Mouse (Mus musculus) limb, embryonic 10.5 days (tissue): ENCODE measurements around the gene Cdhr3. TPM values are rescaled to one million over a fixed set of nuclear protein-coding genes. Genes with fewer than 3 reads are reported as not detected.
"Not testable (repeated sequence)": the region's sequence is repeated elsewhere in the genome, so short reads cannot be mapped to it uniquely, and the experiment has no call there.

Source experiments
- DNase-seq: peaks from one replicate; pipeline ENCODE4 v3.0.0-alpha.2; 2017; ENCODE audit warnings: low spot score
- H3K27ac ChIP-seq: fragments of 300-500 bp; sonication (generic); 2 replicates; pipeline ENCODE4 v1.5.1; 2016; ENCODE audit warnings: mild to moderate bottlenecking
- H3K27me3 ChIP-seq: fragments of 300-500 bp; sonication (generic); 2 replicates; pipeline ENCODE4 v1.6.1; 2016; ENCODE audit warnings: low read depth, mild to moderate bottlenecking; ENCODE audit not compliant: poor library complexity, severe bottlenecking
- H3K36me3 ChIP-seq: fragments of 300-500 bp; sonication (generic); 2 replicates; pipeline ENCODE4 v1.6.1; 2016; ENCODE audit warnings: mild to moderate bottlenecking, moderate library complexity
- H3K4me1 ChIP-seq: fragments of 300-500 bp; sonication (generic); 2 replicates; pipeline ENCODE4 v1.6.1; 2016
- H3K4me3 ChIP-seq: fragments of 300-500 bp; sonication (generic); 2 replicates; pipeline ENCODE4 v1.5.1; 2016; ENCODE audit warnings: mild to moderate bottlenecking, moderate library complexity
- H3K9me3 ChIP-seq: fragments of 300-500 bp; sonication (generic); replicated peaks from 2 replicates; pipeline ENCODE4 v1.6.1; 2016; ENCODE audit warnings: mild to moderate bottlenecking
- WGBS: fragments of 180-500 bp; shearing (Covaris S2); methylation state at CpG from one replicate; pipeline ENCODE4 v1.1.7; 2016; 5-methylcytosine and 5-hydroxymethylcytosine counted together
- polyA plus RNA-seq: library from polyadenylated mRNA; unstranded; fragments of >200 nt; fragmentation: Nextera tagmentation; extraction: Ambion mirVana; gene quantifications from 2 replicates; pipeline ENCODE4 v1.2.1, GENCODE M21; 2016

The Cdhr3 gene
- polyA plus RNA-seq, 1 experiment from 2014 or later: not detected

- H3K27ac ChIP-seq: no peak overlapping the region
- H3K9me3 ChIP-seq: no peaks in the 10 kb centered on the region
- no peaks in the 10 kb centered on the region for H3K27me3 ChIP-seq
- no peak for DNase-seq
- peaks cover 11% of the 10 kb centered on the region for H3K4me1 ChIP-seq
- no peaks in the 10 kb centered on the region for H3K36me3 ChIP-seq
- 84% methylated on average over 3 of the region's 3 CpGs for WGBS
- no peak overlapping the region for H3K4me3 ChIP-seq
Measured at GRCm38 (mm10) chr12:33065162-33065561, 27.5 kb downstream of the Cdhr3 start.

- Histone ChIP-seq H3K27me3 (no peaks in the 10 kb centered on the region), H3K36me3 (no peaks in the 10 kb centered on the region), H3K4me3 (no peak overlapping the region), H3K9me3 (no peaks in the 10 kb centered on the region), H3K27ac (no peak overlapping the region), H3K4me1 (peaks cover 11% of the 10 kb centered on the region)
- WGBS: 77% methylated on average over 2 of the region's 2 CpGs
- no peak for DNase-seq
Measured at GRCm38 (mm10) chr12:33064266-33064665, 28.4 kb downstream of the Cdhr3 start.

GRCm38 (mm10) chr12:33063250-33063649, 29.4 kb downstream of the Cdhr3 start:
- WGBS: 83% methylated on average over 2 of the region's 2 CpGs
- no peak for DNase-seq
- Histone ChIP-seq H3K27me3 (no peaks in the 10 kb centered on the region), H3K27ac (no peak overlapping the region), H3K36me3 (no peaks in the 10 kb centered on the region), H3K4me1 (peaks cover 11% of the 10 kb centered on the region), H3K4me3 (no peak overlapping the region), H3K9me3 (no peaks in the 10 kb centered on the region)

DNA sequence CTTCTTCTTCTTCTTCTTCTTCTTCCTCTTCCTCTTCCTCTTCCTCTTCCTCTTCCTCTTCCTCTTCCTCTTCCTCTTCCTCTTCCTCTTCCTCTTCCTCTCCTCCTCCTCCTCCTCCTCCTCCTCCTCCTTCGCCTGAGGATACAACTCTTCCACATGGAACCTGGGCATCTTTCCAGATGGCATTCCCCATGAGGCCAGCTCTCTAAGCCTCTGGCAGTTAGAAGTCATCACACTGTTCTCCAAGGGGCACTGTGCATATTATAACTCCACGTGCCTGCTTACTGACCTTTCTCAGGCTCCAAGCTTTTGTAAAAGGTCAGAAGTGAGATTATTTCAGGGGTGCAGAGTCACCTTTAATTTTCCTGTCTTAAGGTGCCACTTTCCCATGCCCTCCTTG, 30.3 kb downstream of the Cdhr3 start:
- not testable (repeated sequence) for DNase-seq, H3K4me3 ChIP-seq, H3K27ac ChIP-seq, H3K27me3 ChIP-seq, H3K9me3 ChIP-seq, H3K36me3 ChIP-seq
- WGBS: 86% methylated on average over 2 of the region's 2 CpGs
- peaks cover 17% of the 10 kb centered on the region for H3K4me1 ChIP-seq

- H3K36me3 ChIP-seq: no peaks in the 10 kb centered on the region
- peaks cover 25% of the 10 kb centered on the region for H3K4me1 ChIP-seq
- H3K27me3 ChIP-seq: no peaks in the 10 kb centered on the region
- H3K9me3 ChIP-seq: no peaks in the 10 kb centered on the region
- no peak for DNase-seq
- no peak overlapping the region for H3K4me3 ChIP-seq
- H3K27ac ChIP-seq: 0 out of 2 replicates have a peak overlapping the region, but pooled peaks have one; percentile 7
- WGBS: 57% methylated on average over 8 of the region's 8 CpGs
Measured at GRCm38 (mm10) chr12:33061651-33062050, 31.0 kb downstream of the Cdhr3 start.

GRCm38 (mm10) chr12:33057231-33058048, 35.2 kb downstream of the Cdhr3 start:
- Histone ChIP-seq H3K27me3 (no peaks in the 10 kb centered on the region; the same call in 1 of the 2 replicates), H3K9me3 (no peaks in the 10 kb centered on the region), H3K27ac (peak overlapping the region; percentile 85), H3K36me3 (no peaks in the 10 kb centered on the region), H3K4me1 (peaks cover 33% of the 10 kb centered on the region), H3K4me3 (peak overlapping the region; percentile 38)
- peak; percentile 74 for DNase-seq
- WGBS: 13% methylated on average over 19 of the region's 19 CpGs

- no peaks in the 10 kb centered on the region for H3K36me3 ChIP-seq
- H3K4me3 ChIP-seq: no peak overlapping the region
- H3K9me3 ChIP-seq: no peaks in the 10 kb centered on the region
- H3K27ac ChIP-seq: 0 out of 2 replicates have a peak overlapping the region, but pooled peaks have one; percentile 85
- WGBS: 32% methylated on average over 3 of the region's 3 CpGs
- H3K27me3 ChIP-seq: no peaks in the 10 kb centered on the region; the same call in 1 of the 2 replicates
- DNase-seq: no peak
- H3K4me1 ChIP-seq: peaks cover 28% of the 10 kb centered on the region
Measured at GRCm38 (mm10) chr12:33056574-33056973, 36.1 kb downstream of the Cdhr3 start.

- Histone ChIP-seq H3K4me1 (peaks cover 24% of the 10 kb centered on the region), H3K4me3 (no peak overlapping the region), H3K27me3 (no peaks in the 10 kb centered on the region; the same call in 1 of the 2 replicates), H3K9me3 (no peaks in the 10 kb centered on the region), H3K36me3 (no peaks in the 10 kb centered on the region), H3K27ac (no peak overlapping the region)
- DNase-seq: no peak
- WGBS: 77% methylated on average over 6 of the region's 6 CpGs
Measured at GRCm38 (mm10) chr12:33056074-33056473, 36.6 kb downstream of the Cdhr3 start.

GRCm38 (mm10) chr12:33053746-33054145, 38.9 kb downstream of the Cdhr3 start:
- H3K9me3 ChIP-seq: no peaks in the 10 kb centered on the region
- no peaks in the 10 kb centered on the region; the same call in 1 of the 2 replicates for H3K27me3 ChIP-seq
- WGBS: 62% methylated on average over 13 of the region's 13 CpGs
- H3K36me3 ChIP-seq: no peaks in the 10 kb centered on the region
- DNase-seq: no peak
- H3K4me1 ChIP-seq: peaks cover 24% of the 10 kb centered on the region
- no peak overlapping the region for H3K4me3 ChIP-seq
- no peak overlapping the region for H3K27ac ChIP-seq

DNA sequence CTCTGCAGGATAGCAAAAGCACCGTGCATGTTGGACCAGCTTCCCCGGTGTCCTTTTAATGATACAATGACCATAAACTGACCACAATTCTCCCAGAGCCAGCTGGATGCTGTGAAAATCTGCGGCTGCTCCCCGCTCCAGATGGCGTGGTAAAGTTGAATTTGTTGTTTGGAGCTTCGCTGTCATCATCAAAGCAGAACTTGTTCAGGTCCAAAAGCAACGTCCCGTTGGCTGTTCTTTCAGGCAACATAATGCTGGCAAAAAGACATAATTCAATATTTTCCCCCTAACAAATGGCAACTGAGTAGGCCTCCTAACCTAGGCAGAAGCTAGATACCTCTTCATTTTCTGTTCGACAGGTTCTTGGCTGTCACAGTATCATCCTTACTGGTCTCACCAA, 39.4 kb downstream of the Cdhr3 start:
- Histone ChIP-seq H3K9me3 (no peaks in the 10 kb centered on the region), H3K4me1 (peaks cover 24% of the 10 kb centered on the region), H3K4me3 (no peak overlapping the region), H3K36me3 (no peaks in the 10 kb centered on the region), H3K27ac (no peak overlapping the region), H3K27me3 (no peaks in the 10 kb centered on the region; the same call in 1 of the 2 replicates)
- 69% methylated on average over 9 of the region's 9 CpGs for WGBS
- no peak for DNase-seq

- no peaks in the 10 kb centered on the region for H3K36me3 ChIP-seq
- DNase-seq: no peak
- H3K27ac ChIP-seq: no peak overlapping the region
- WGBS: 95% methylated on average over 3 of the region's 3 CpGs
- H3K4me1 ChIP-seq: peaks cover 17% of the 10 kb centered on the region
- no peak overlapping the region for H3K4me3 ChIP-seq
- H3K9me3 ChIP-seq: no peaks in the 10 kb centered on the region
- H3K27me3 ChIP-seq: no peaks in the 10 kb centered on the region
Measured at GRCm38 (mm10) chr12:33048391-33048790, 44.3 kb downstream of the Cdhr3 start.

GRCm38 (mm10) chr12:33046434-33046833, 46.2 kb downstream of the Cdhr3 start:
- Histone ChIP-seq H3K9me3 (no peaks in the 10 kb centered on the region), H3K27ac (no peak overlapping the region), H3K4me1 (peaks cover 8% of the 10 kb centered on the region), H3K4me3 (no peak overlapping the region), H3K36me3 (no peaks in the 10 kb centered on the region), H3K27me3 (no peaks in the 10 kb centered on the region)
- no peak for DNase-seq
- WGBS: 92% methylated on average over 7 of the region's 7 CpGs

DNA sequence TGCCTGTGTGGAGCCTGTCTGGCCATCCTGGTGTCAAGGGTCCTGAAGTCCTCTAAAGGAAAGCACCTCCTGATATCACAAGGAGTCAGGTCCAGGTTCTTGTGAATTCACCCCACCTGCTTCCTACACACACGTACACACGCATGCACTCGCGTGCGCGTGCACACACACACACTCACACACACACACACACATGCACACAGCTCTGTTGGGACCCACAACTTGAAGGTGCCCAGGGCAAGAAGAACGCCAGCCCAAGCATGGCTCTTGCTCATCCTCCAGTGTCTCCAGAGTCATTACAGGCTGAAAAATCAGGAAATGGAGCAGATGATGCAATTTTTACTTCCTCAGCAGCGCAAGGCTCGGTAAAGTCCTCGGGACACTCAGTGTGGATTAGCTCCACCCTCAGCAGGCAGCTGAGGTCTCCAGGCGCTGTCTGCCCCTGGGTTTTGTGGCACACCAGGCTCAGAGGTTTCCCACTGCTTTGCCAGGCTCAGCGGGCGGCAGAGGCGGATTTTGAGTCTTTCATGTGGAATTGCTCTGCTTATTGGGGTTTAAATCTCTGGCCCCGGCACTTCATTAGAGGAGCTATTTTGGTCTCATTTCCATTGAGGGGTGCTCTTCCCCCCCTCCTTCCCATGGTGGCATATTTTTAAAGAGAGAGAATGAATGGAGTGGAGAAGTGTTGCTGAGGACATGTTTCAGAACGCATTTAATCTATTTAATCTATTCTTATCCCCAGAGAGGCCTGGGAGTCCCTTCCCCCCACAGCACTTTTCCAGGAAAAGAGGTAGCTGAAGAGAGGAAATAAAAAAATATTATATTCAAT, 46.9 kb downstream of the Cdhr3 start:
- H3K36me3 ChIP-seq: no peaks in the 10 kb centered on the region
- no peak for DNase-seq
- no peak overlapping the region for H3K27ac ChIP-seq
- WGBS: 54% methylated on average over 16 of the region's 16 CpGs
- H3K9me3 ChIP-seq: no peaks in the 10 kb centered on the region
- no peak overlapping the region for H3K4me3 ChIP-seq
- H3K27me3 ChIP-seq: no peaks in the 10 kb centered on the region
- H3K4me1 ChIP-seq: peaks cover 8% of the 10 kb centered on the region
